Mouse (Mus musculus) embryonic fibroblast, embryonic 13.5 days (primary cell): Measurements from ENCODE around the gene Stk31. TPM values are rescaled to one million over a fixed set of nuclear protein-coding genes. Genes with fewer than 3 reads are reported as not detected.
A peak's percentile ranks its signal among the peaks of the same experiment; 100 is the strongest.

ENCODE experiments used
- H3K27ac ChIP-seq: 2 replicates; pipeline ENCODE4 v1.5.1; 2012; ENCODE audit warnings: low read length, control low read depth, inconsistent platforms; ENCODE audit not compliant: insufficient read depth
- H3K4me1 ChIP-seq: 2 replicates; pipeline ENCODE4 v1.6.1; 2011; ENCODE audit warnings: low read length; ENCODE audit not compliant: control insufficient read depth, insufficient read depth
- H3K4me3 ChIP-seq: 2 replicates; pipeline ENCODE4 v1.5.1; 2011; ENCODE audit warnings: mild to moderate bottlenecking, control low read depth, low read length; ENCODE audit not compliant: insufficient read depth
- CTCF ChIP-seq: IDR thresholded peaks from 2 replicates; pipeline ENCODE4 v1.5.1; 2011; ENCODE audit warnings: mild to moderate bottlenecking, control low read depth, low read length, moderate library complexity, borderline replicate concordance; ENCODE audit not compliant: insufficient read depth
- POLR2A ChIP-seq: IDR thresholded peaks from 2 replicates; pipeline ENCODE4 v1.6.1; 2011; ENCODE audit warnings: low read depth, mild to moderate bottlenecking, control low read depth, low read length, moderate library complexity
- polyA plus RNA-seq: library from polyadenylated mRNA; stranded (reverse); fragments of >200 nt; gene quantifications from 2 replicates; pipeline ENCODE4 v1.2.4, GENCODE M21; 2011; ENCODE audit warnings: low read depth; ENCODE audit not compliant: missing spikeins, insufficient read length

Gene Stk31
- polyA plus RNA-seq, result not detected in 2 replicates

DNA sequence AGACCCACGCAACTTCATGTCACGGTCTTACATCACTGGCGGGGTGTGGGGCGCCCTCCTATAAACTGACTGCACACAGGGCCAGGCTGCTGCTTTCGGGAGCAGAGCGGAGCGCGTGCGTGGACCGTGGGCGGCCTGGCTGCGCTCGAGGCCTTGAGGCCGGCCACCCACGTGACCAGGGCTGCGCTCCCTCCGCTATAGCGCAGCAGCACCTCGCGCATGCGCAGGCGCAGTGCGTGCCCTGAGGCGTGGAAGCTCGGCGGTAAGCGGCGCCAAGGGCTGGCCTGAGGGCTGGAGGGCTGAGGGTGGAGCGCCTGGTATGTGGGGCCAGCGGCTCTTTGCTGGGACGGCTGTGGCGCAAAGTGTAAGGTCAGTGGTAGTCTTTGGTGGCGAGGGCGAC is at the start of gene Stk31:
TSS of gene Stk31 (plus strand) at position 289 of the 400 bp plus-strand sequence.
- Histone ChIP-seq H3K27ac (no peak within 1 kb of the TSS), H3K4me3 (no peak within 1 kb of the TSS), H3K4me1 (no peaks in the 10 kb centered on the region)
- TF ChIP-seq CTCF, result no peak
- no peak for TF ChIP-seq POLR2A

DNA sequence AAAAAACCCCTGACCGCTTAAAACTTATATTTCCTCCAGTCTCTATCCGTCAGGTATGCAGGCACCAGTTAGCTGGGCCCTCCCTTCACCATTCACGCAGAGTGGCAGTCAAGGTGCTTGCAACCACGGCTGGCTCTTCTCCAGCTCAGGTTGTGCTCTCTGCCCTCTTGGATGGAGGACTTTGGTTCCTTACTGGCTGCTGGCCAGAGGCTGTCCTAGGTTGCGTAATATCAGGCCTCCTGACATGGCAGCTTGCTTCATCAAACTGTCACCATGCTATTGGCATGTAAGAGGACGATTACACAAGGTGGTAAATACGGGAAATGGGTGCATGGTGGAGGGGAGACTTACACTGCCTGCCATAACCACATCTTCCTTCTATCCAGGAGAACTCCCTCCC is 45.6 kb upstream of the Stk31 start:
- H3K4me1 ChIP-seq, result no peaks in the 10 kb centered on the region
- no peak for TF ChIP-seq CTCF
- TF ChIP-seq POLR2A, result no peak
- H3K27ac ChIP-seq, result no peak overlapping the region
- H3K4me3 ChIP-seq, result no peak overlapping the region

DNA sequence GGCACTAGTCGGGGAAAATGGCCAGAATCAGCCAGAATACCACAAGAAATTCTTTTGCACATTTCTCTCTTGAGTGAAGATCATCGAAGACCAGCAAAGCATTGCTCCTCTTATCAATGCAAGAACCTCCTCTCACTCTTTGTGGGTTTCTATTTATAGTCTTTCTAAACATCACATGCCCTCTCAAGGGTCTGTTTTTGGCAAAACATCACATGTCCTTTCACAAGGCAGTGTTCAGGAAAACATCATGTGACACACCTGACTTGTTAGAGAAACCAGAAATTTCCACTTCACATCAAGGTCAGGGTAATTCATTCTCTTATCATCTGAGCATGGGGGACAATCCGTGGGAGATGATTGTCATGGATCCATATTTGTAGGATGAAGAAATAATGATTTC is 40.8 kb upstream of the Stk31 start:
- TF ChIP-seq CTCF, result no peak
- no peak for TF ChIP-seq POLR2A
- no peak overlapping the region for H3K4me3 ChIP-seq
- H3K4me1 ChIP-seq, result no peaks in the 10 kb centered on the region
- H3K27ac ChIP-seq, result no peak overlapping the region

DNA sequence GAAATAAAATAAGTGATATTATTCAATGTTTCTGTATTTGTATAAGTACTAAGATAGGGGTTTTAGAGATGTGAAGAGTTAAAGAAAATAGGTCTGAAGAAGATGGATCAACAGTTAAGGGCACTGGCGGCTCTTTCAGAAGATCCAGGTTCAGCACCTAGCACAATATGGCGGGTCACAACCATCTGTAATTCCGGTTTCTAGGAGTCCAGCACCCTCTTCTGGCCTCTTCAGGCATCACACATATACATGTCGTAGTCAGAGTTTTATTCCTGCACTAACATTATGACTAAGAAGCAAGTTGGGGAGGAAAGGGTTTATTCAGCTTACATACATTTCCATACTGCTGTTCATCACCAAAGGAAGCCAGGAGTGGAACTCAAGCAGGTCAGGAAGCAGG is 40.2 kb upstream of the Stk31 start:
- no peaks in the 10 kb centered on the region for H3K4me1 ChIP-seq
- TF ChIP-seq POLR2A (no peak), CTCF (no peak)
- H3K4me3 ChIP-seq, result no peak overlapping the region
- H3K27ac ChIP-seq, result no peak overlapping the region

DNA sequence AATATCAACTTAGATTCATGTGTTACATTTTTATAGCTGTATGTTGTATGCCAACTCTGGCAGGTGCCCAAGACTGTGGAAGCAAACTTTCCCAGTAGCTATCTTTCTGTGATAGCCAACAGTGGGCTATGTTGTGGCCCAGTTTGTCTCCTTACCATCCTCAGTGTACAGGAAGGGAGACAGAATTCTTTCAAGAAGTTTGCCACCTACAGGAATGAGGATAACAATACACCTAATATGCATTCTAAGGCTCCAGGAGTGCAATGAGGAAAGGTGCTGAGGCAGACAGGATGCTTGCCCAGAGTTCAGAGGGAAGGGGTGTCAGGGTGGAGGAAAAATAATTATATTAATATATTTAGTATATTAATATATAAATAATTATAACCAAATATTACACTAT is 35.0 kb upstream of the Stk31 start:
- Histone ChIP-seq H3K27ac (no peak overlapping the region), H3K4me3 (no peak overlapping the region), H3K4me1 (no peaks in the 10 kb centered on the region)
- no peak for TF ChIP-seq CTCF
- TF ChIP-seq POLR2A, result no peak

DNA sequence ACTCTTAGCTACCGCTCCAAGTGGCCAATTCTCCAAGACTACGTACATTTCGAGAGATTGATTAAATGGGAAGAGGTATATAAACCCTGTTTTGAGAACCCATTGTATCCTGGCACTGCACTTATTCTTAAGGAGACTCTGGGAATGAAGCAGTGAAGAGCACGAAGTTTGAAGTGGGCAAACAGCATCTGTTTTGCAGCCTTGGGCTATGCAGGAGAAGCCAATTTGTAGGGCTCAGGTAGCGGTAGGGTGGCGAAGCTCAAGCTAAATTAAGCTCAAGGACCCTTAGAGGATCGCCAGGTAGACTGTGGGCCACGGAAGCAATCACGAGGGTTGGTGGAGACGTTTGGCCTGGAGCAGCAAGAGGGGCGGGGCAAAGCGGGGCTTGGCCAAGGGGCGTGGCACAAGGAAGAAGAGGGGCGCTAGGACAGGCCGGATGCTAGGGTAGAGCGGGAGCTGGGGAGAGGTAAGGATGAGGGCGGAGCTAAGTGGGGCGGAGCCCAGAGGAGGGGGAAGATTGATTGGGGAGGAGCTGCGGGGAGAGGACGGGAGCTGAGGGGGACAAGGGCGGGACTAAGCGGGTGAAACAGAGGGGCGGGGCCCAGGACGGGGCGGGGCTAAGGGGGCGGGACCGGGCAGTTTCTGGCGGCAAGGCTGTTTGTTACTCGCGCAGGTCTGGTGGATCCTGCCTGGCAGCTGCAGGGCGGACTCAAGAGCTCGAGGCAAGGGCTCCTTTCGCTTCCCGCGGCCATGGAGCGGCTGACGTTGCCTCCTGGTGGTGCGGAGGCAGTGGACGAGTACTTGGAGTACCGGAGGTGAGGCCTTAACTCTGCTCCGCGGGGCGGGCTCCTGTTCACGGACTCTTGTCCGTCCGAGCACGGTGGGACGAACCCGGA is 28.0 kb upstream of the Stk31 start, which contains the start of gene Fam221a:
TSS of gene Fam221a (plus strand) at position 581 of the 896 bp plus-strand sequence.
- no peaks in the 10 kb centered on the region; the same call in 1 of the 2 replicates for H3K4me1 ChIP-seq
- no peak within 1 kb of the TSS for H3K27ac ChIP-seq
- TF ChIP-seq POLR2A, result peak; percentile 86
- no peak for TF ChIP-seq CTCF
- H3K4me3 ChIP-seq, result peak within 1 kb of the TSS; percentile 42

DNA sequence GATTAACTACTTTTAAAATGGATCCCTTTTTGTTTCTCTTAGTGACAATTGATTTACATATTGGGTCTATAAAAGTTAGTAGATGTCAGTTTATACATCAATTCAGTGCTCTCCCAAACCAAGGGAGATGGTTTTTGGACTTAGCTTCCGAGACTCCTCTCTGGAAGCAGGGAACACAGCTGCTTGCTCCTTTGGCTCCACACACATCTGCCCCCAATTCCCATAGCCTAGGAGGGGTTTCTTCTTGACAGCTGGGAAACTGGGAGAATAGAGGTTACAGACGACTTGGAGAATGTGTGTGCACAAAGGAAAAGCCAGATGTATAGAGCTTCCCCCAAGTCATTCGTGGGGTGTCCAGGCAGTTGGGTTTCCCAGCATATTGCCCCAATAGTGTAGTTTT is 27.2 kb upstream of the Stk31 start:
- no peaks in the 10 kb centered on the region; the same call in 1 of the 2 replicates for H3K4me1 ChIP-seq
- H3K27ac ChIP-seq, result no peak overlapping the region
- TF ChIP-seq POLR2A, result no peak
- no peak for TF ChIP-seq CTCF
- peak overlapping the region; percentile 19; the same call in 1 of the 2 replicates for H3K4me3 ChIP-seq

DNA sequence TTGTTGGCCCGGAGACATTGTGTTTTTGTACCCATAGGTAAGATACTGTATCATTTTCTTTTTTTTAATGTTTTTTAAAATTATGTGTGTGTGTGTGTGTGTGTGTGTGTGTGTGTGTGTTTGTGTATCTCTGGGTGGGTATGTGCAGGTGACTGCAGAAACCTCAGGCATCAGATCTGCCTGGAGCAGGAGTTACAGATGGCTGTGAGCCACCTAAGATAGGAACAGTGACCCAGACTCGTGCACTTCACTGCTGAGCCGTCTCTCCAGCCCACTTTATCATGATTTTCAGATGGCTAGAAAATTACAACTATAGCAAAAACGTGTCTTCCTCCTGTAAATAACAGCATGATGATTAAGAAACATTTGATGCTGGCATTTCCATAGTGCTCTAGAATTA is 22.7 kb upstream of the Stk31 start:
- H3K4me3 ChIP-seq, result no peak overlapping the region
- no peaks in the 10 kb centered on the region; the same call in 1 of the 2 replicates for H3K4me1 ChIP-seq
- TF ChIP-seq POLR2A (no peak), CTCF (no peak)
- no peak overlapping the region for H3K27ac ChIP-seq

DNA sequence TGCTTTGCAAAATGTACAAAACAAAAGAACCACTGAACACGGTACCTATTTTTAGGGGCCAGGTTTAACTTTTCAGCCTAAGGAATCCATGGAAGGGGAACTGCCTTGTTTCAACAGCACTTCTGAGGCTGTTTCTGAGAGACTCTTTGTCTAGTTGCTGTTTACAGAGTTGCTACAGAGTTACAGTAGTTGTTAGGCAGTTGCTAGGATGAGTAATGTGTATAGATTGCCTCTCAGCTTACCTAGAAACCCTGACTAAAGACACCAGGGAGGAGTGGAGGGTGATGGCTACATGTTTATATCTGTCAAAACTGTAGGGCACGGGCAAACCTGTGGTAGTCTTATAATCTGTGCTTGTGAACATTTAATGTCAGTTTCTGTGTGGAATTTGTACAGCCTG is 21.5 kb upstream of the Stk31 start:
- Histone ChIP-seq H3K27ac (no peak overlapping the region), H3K4me3 (no peak overlapping the region), H3K4me1 (no peaks in the 10 kb centered on the region)
- TF ChIP-seq CTCF (no peak), POLR2A (no peak)

DNA sequence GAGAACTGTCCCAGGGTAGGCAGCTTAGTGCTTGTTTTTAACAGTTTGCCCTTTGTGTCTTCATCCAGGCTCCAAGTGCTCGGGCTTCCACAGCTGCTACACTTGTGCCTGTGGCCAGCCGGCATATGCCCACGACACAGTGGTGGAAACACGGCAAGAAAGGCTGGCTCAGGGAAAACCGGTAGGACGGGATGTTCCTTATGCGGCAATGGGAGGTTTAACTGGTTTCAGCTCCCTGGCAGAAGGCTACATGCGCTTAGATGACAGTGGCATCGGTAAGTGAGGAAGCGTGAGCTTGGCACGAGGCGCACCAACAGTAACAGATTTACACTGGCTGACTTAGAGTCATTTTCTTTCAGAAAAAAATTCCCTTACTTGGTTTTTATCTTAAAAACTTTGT is 17.1 kb upstream of the Stk31 start:
- no peak overlapping the region for H3K4me3 ChIP-seq
- TF ChIP-seq CTCF (no peak), POLR2A (no peak)
- no peaks in the 10 kb centered on the region for H3K4me1 ChIP-seq
- no peak overlapping the region for H3K27ac ChIP-seq
